Mouse (Mus musculus) spleen, adult 18-20 months (tissue): ENCODE measurements around the gene Arhgdia.

Source experiments
- DNase-seq, 2 experiments: peaks; one replicate each; pipeline ENCODE4 v3.0.0; 2022; ENCODE audit warnings: mixed read lengths in 2 of 2

Arhgdia gene

GRCm38 (mm10) chr11:120581490-120582267 lies at the start of gene Arhgdia:
Gene Arhgdia, minus strand, starts transcription at chr11:120581624.
- DNase-seq, result peak; percentile 81 to 86

GRCm38 (mm10) chr11:120630401-120630871 lies 49.0 kb upstream of the Arhgdia start:
- no peak for DNase-seq

GRCm38 (mm10) chr11:120629911-120630310 lies 48.5 kb upstream of the Arhgdia start:
- DNase-seq, result peak in 1 of 2 experiments; percentile 30

GRCm38 (mm10) chr11:120629341-120629730 lies 47.9 kb upstream of the Arhgdia start:
- peak; percentile 47 to 54 for DNase-seq

GRCm38 (mm10) chr11:120628601-120629340 lies 47.3 kb upstream of the Arhgdia start:
- DNase-seq, result peak in 1 of 2 experiments; percentile 22

GRCm38 (mm10) chr11:120627468-120628300 lies 46.3 kb upstream of the Arhgdia start:
- peak; percentile 61 to 62 for DNase-seq

GRCm38 (mm10) chr11:120626785-120627467 lies 45.5 kb upstream of the Arhgdia start:
- no peak for DNase-seq

- DNase-seq, result no peak
These were observed 43.8 kb upstream of the Arhgdia start, which contains the start of gene Sirt7 for GRCm38 (mm10) chr11:120625152-120625775. Gene Sirt7, minus strand, starts transcription at chr11:120625240.

GRCm38 (mm10) chr11:120624680-120625111 lies 43.3 kb upstream of the Arhgdia start:
- DNase-seq, result peak; percentile 76 to 82

- peak; percentile 56 to 72 for DNase-seq
These were observed 42.7 kb upstream of the Arhgdia start for GRCm38 (mm10) chr11:120623961-120624679.

- DNase-seq, result no peak
These were observed 41.4 kb upstream of the Arhgdia start for GRCm38 (mm10) chr11:120622805-120623204.

GRCm38 (mm10) chr11:120620195-120620594 lies 38.8 kb upstream of the Arhgdia start:
- no peak for DNase-seq

GRCm38 (mm10) chr11:120618619-120619535 lies 37.5 kb upstream of the Arhgdia start:
- DNase-seq, result no peak

GRCm38 (mm10) chr11:120617519-120618112 lies 36.2 kb upstream of the Arhgdia start, which contains the start of gene Pcyt2:
Gene Pcyt2, minus strand, starts transcription at chr11:120617936.
- DNase-seq, result peak; percentile 86 to 93

- DNase-seq, result no peak
These were observed 35.3 kb upstream of the Arhgdia start for GRCm38 (mm10) chr11:120616617-120617294.

- DNase-seq, result no peak
These were observed 34.3 kb upstream of the Arhgdia start for GRCm38 (mm10) chr11:120615606-120616203.

- no peak for DNase-seq
These were observed 33.7 kb upstream of the Arhgdia start for GRCm38 (mm10) chr11:120615167-120615566.

- no peak for DNase-seq
These were observed 32.6 kb upstream of the Arhgdia start for GRCm38 (mm10) chr11:120613976-120614375.
